Mouse (Mus musculus) lung, adult 2 months (tissue): ENCODE data around the gene Depdc1b. TPM values are rescaled to one million over a fixed set of nuclear protein-coding genes. Genes with fewer than 3 reads are reported as not detected.

ENCODE experiments used
- DNase-seq: peaks from one replicate; pipeline ENCODE4 v3.0.0; 2022
- H3K4me1 ChIP-seq: fragments of 200-500 bp; 2 replicates; pipeline ENCODE4 v1.6.1; 2011; ENCODE audit warnings: low read length; ENCODE audit not compliant: control insufficient read depth, insufficient read depth
- H3K4me3 ChIP-seq: fragments of 200-500 bp; replicated peaks from 2 replicates; pipeline ENCODE3; 2011; ENCODE audit warnings: low read depth, mild to moderate bottlenecking, control low read depth, low read length; ENCODE audit errors: extremely low read depth
- CTCF ChIP-seq: fragments of 200-500 bp; IDR thresholded peaks from 2 replicates; pipeline ENCODE4 v1.5.1; 2011; ENCODE audit warnings: mild to moderate bottlenecking, low read length, control low read depth; ENCODE audit not compliant: insufficient read depth
- POLR2A ChIP-seq: fragments of 200-500 bp; IDR thresholded peaks from 2 replicates; pipeline ENCODE4 v1.6.1; 2011; ENCODE audit warnings: low read depth, mild to moderate bottlenecking, control low read depth, low read length, borderline replicate concordance; ENCODE audit errors: extremely low read depth
- WGBS: fragments of 180-500 bp; shearing (Covaris S2); methylation state at CpG from one replicate; pipeline ENCODE4 v1.1.7; 2018; 5-methylcytosine and 5-hydroxymethylcytosine counted together
- polyA plus RNA-seq: library from polyadenylated mRNA; depleted of rRNA; stranded (reverse); fragments of >200 nt; gene quantifications from 2 replicates; pipeline ENCODE4 v1.2.3, GENCODE M21; 2012; rRNA removed

Depdc1b gene
- polyA plus RNA-seq, 1 experiment = 0.37 TPM

GRCm38 (mm10) chr13:108449116-108450097, 133.3 kb downstream of the Depdc1b start, which contains the start of gene Pde4d:
TSS of gene Pde4d (plus strand) at chr13:108449948.
- peak; percentile 8 for DNase-seq
- no peak within 1 kb of the TSS for H3K4me3 ChIP-seq
- H3K4me1 ChIP-seq = no peaks in the 10 kb centered on the region
- TF ChIP-seq POLR2A = no peak
- no peak for TF ChIP-seq CTCF
- WGBS = 27% methylated on average over 10 of the region's 10 CpGs

DNA sequence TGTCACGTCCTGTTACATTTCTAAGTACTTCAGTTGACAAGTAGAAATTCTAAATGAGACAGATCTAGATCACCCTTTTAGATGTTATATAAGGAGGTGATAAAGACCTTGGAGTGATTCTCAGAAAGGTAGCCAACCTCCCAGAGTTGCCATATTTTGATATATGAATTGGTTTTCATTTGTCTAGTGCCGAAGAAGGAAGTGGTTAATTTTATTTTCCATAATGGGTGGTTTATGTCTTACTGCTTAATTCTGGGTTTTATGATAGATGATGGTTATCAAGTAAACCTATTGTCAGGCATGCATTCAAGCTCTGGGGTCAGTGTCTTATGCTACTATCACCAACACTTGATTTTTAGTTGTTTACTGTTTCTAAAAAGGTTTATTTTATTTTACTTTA, 135.0 kb downstream of the Depdc1b start:
- no peak for DNase-seq
- 75% methylated on average over 2 of the region's 2 CpGs for WGBS
- Histone ChIP-seq H3K4me1 (no peaks in the 10 kb centered on the region), H3K4me3 (no peak overlapping the region)
- TF ChIP-seq CTCF (no peak), POLR2A (no peak)

GRCm38 (mm10) chr13:108453064-108453919, 137.2 kb downstream of the Depdc1b start:
- DNase-seq = no peak
- Histone ChIP-seq H3K4me1 (no peaks in the 10 kb centered on the region), H3K4me3 (no peak overlapping the region)
- 54% methylated on average over 6 of the region's 6 CpGs for WGBS
- TF ChIP-seq POLR2A (no peak), CTCF (no peak)

Other genes with a start within 250 kb of the Depdc1b start
- gene Ndufaf2, start 157.7 kb upstream of the Depdc1b start, polyA plus RNA-seq = 3.6 and 7.1 TPM in 2 replicates
- gene Ercc8, start 157.6 kb upstream of the Depdc1b start, polyA plus RNA-seq = 5.6 and 8.6 TPM in 2 replicates
- gene Elovl7, start 101.9 kb upstream of the Depdc1b start, polyA plus RNA-seq = 1.1 and 4.8 TPM in 2 replicates
- 12.0 and 20.0 TPM in 2 replicates for gene Pde4d, start 133.6 kb downstream of the Depdc1b start, polyA plus RNA-seq